ENCODE assay signal across 8 mouse cellular contexts in genomic region chr16:91073163-91073892, GRCm38 (mm10). TPM values are rescaled to one million over a fixed set of nuclear protein-coding genes. Genes with fewer than 3 reads are reported as not detected.
DNase-seq lines count a peak whose midpoint lies in the region; ATAC-seq lines count a peak whose summit lies in the region.

No protein-coding gene starts in this region.

- no peaks in the 10 kb centered on the region for H3K36me3 ChIP-seq in intestine, embryonic 16.5 days (ENCODE audit: control insufficient read depth, insufficient read depth, low read length)
- H3K36me3 ChIP-seq in midbrain, embryonic 10.5 days = no peaks in the 10 kb centered on the region

- H3K4me2 ChIP-seq in intestine, embryonic 16.5 days (ENCODE audit: low read depth, low read length) = no peak overlapping the region

- no peak overlapping the region for H3K9ac ChIP-seq in intestine, embryonic 16.5 days (ENCODE audit: low read depth, low read length)

- intact Hi-C loops in left cerebral cortex, postnatal 25 days (cut with DNase I) = loop anchor here (2.0 kb wide), 1 partner anchor 29 kb away; the partner anchor contains the start of gene Paxbp1

- no peak overlapping the region for H3K4me3 ChIP-seq in intestine, embryonic 16.5 days (ENCODE audit: low read length)
- H3K4me3 ChIP-seq in midbrain, embryonic 10.5 days = peak overlapping the region; percentile 20; the same call in 1 of the 2 replicates

- peak; percentile 85 for DNase-seq in adrenal gland, adult 8-10 months
- DNase-seq in embryo, embryonic 9.5 days (ENCODE audit: extremely low spot score) = peak; percentile 83
- peak; percentile 28 for DNase-seq in gonadal fat pad, adult 2 months (ENCODE audit: low read depth)
- DNase-seq in left cerebral cortex, postnatal 25 days (ENCODE audit: low spot score in 2 of 2) = peak; percentile 88 to 92
- peak; percentile 83 for DNase-seq in midbrain, embryonic 10.5 days (ENCODE audit: low spot score)
- DNase-seq in right cerebral cortex, postnatal 36 days (ENCODE audit: low spot score in 2 of 2) = peak; percentile 78 to 79
- peak; percentile 81 to 93 for DNase-seq in urinary bladder, postnatal 4 days (ENCODE audit: low spot score in 2 of 2)

- H3K27ac ChIP-seq in intestine, embryonic 16.5 days (ENCODE audit: low read length) = no peak overlapping the region
- no peak overlapping the region for H3K27ac ChIP-seq in midbrain, embryonic 10.5 days (replicated peaks)

- H3K9me3 ChIP-seq in intestine, embryonic 16.5 days (ENCODE audit: control insufficient read depth, low read length) = no peaks in the 10 kb centered on the region
- peaks cover 7% of the 10 kb centered on the region; the same call in 1 of the 2 replicates for H3K9me3 ChIP-seq in midbrain, embryonic 10.5 days (replicated peaks)

- H3K4me1 ChIP-seq in intestine, embryonic 16.5 days (ENCODE audit: control insufficient read depth, insufficient read depth, low read length) = peaks cover 10% of the 10 kb centered on the region; the same call in 1 of the 2 replicates
- H3K4me1 ChIP-seq in midbrain, embryonic 10.5 days = peaks cover 15% of the 10 kb centered on the region

- H3K27me3 ChIP-seq in intestine, embryonic 16.5 days (replicated peaks; ENCODE audit: control insufficient read depth, insufficient read depth, low read length) = no peaks in the 10 kb centered on the region
- peaks cover 30% of the 10 kb centered on the region for H3K27me3 ChIP-seq in midbrain, embryonic 10.5 days (ENCODE audit: low read depth, poor library complexity, severe bottlenecking)

- 26% methylated on average over 24 of the region's 24 CpGs for WGBS in intestine, embryonic 16.5 days
- 40% methylated on average over 24 of the region's 24 CpGs for WGBS in midbrain, embryonic 10.5 days

- ATAC-seq in intestine, embryonic 16.5 days = peak; percentile 97

RNA-seq across cellular contexts. Expression of gene 4932438H23Rik, which starts 21.6 kb away (rescaled TPM):
- under 1 TPM in 2 of 4 experiments, not detected in 2; 0.17 to 0.32 TPM for total RNA-seq in adrenal gland, adult 8-10 months (2022)
- 16.0 and 17.1 TPM in 2 replicates for polyA plus RNA-seq in gonadal fat pad, adult 2 months (2012; rRNA removed)
- 0.17 and 0.22 TPM in 2 replicates for polyA plus RNA-seq in intestine, embryonic 16.5 days (2015; fragmentation: Nextera tagmentation; extraction: Ambion mirVana)
- total RNA-seq in left cerebral cortex, postnatal 25 days (2021) = under 1 TPM; 0.69 to 0.89 TPM
- polyA plus RNA-seq in midbrain, embryonic 10.5 days (2016; fragmentation: Nextera tagmentation; extraction: Ambion mirVana) = 0.05 TPM in 1 of 2 replicates, not detected in the other

RNA-seq across cellular contexts. Expression of gene Paxbp1, which starts 29.0 kb away (rescaled TPM):
- total RNA-seq in adrenal gland, adult 8-10 months (2022) = 10 to 100 TPM; 45.8 to 77.8 (median 53.7) TPM
- polyA plus RNA-seq in gonadal fat pad, adult 2 months (2012; rRNA removed) = 21.7 and 28.9 TPM in 2 replicates
- 33.4 and 35.9 TPM in 2 replicates for polyA plus RNA-seq in intestine, embryonic 16.5 days (2015; fragmentation: Nextera tagmentation; extraction: Ambion mirVana)
- total RNA-seq in left cerebral cortex, postnatal 25 days (2021) = 10 to 100 TPM; 45.1 to 57.4 TPM
- polyA plus RNA-seq in midbrain, embryonic 10.5 days (2016; fragmentation: Nextera tagmentation; extraction: Ambion mirVana) = 60.9 and 75.3 TPM in 2 replicates

Comparison
In these comparisons a context has a peak if more than half of its experiments do, and no peak if none do; other contexts are left out.
1. DNase-seq: peak in every context shown above with its lines; median percentile 90 in left cerebral cortex, postnatal 25 days; 87 in urinary bladder, postnatal 4 days; 85 in adrenal gland, adult 8-10 months; 83 in embryo, embryonic 9.5 days; 83 in midbrain, embryonic 10.5 days; 78 in right cerebral cortex, postnatal 36 days; 28 in gonadal fat pad, adult 2 months.
2. RNA of gene 4932438H23Rik, which starts 21.6 kb away (polyA plus RNA-seq): 16.0 to 17.1 TPM in gonadal fat pad, adult 2 months; 0.17 to 0.22 TPM in intestine, embryonic 16.5 days and 0.05 TPM in midbrain, embryonic 10.5 days; every median in the first group is over 10 times any median in the second.